Mouse (Mus musculus) cerebellum, postnatal 10 days (tissue): ENCODE measurements around the gene Mapk10.

Source experiments
- DNase-seq, 2 experiments: peaks; one replicate each; pipeline ENCODE4 v3.0.0; 2021; ENCODE audit warnings: mixed read lengths in 2 of 2

The Mapk10 gene

GRCm38 (mm10) chr5:103037752-103038151, 173.4 kb downstream of the Mapk10 start:
- no peak for DNase-seq

GRCm38 (mm10) chr5:103028940-103029621, 182.1 kb downstream of the Mapk10 start:
- peak; percentile 90 to 93 for DNase-seq

- DNase-seq, result no peak
Measured at GRCm38 (mm10) chr5:103022504-103023172, 188.5 kb downstream of the Mapk10 start.

- DNase-seq, result peak; percentile 73 to 78
Measured at GRCm38 (mm10) chr5:103021479-103021878, 189.7 kb downstream of the Mapk10 start.

GRCm38 (mm10) chr5:103020954-103021353, 190.2 kb downstream of the Mapk10 start:
- DNase-seq, result no peak

GRCm38 (mm10) chr5:103020127-103020526, 191.0 kb downstream of the Mapk10 start:
- DNase-seq, result no peak

- no peak for DNase-seq
Measured at GRCm38 (mm10) chr5:103017637-103018036, 193.5 kb downstream of the Mapk10 start.

- no peak for DNase-seq
Measured at GRCm38 (mm10) chr5:103014309-103014708, 196.8 kb downstream of the Mapk10 start.

GRCm38 (mm10) chr5:103008894-103009293, 202.2 kb downstream of the Mapk10 start:
- DNase-seq, result peak; percentile 92 to 95

- no peak for DNase-seq
Measured at GRCm38 (mm10) chr5:103002116-103002515, 209.0 kb downstream of the Mapk10 start.

GRCm38 (mm10) chr5:103000572-103000971, 210.6 kb downstream of the Mapk10 start:
- DNase-seq, result peak; percentile 84 to 86

GRCm38 (mm10) chr5:102998524-102998923, 212.6 kb downstream of the Mapk10 start:
- DNase-seq, result no peak

GRCm38 (mm10) chr5:102997907-102998306, 213.2 kb downstream of the Mapk10 start:
- DNase-seq, result no peak

GRCm38 (mm10) chr5:102996331-102996730, 214.8 kb downstream of the Mapk10 start:
- DNase-seq, result no peak

GRCm38 (mm10) chr5:102995928-102996327, 215.2 kb downstream of the Mapk10 start:
- peak; percentile 65 to 69 for DNase-seq

GRCm38 (mm10) chr5:102993951-102994350, 217.2 kb downstream of the Mapk10 start:
- peak in 1 of 2 experiments; percentile 28 for DNase-seq

GRCm38 (mm10) chr5:102991691-102992090, 219.4 kb downstream of the Mapk10 start:
- DNase-seq, result no peak

- no peak for DNase-seq
Measured at GRCm38 (mm10) chr5:102978382-102978781, 232.8 kb downstream of the Mapk10 start.

- DNase-seq, result no peak
Measured at GRCm38 (mm10) chr5:102977138-102977537, 234.0 kb downstream of the Mapk10 start.

- no peak for DNase-seq
Measured at GRCm38 (mm10) chr5:102976540-102976939, 234.6 kb downstream of the Mapk10 start.

GRCm38 (mm10) chr5:102974400-102974799, 236.7 kb downstream of the Mapk10 start:
- DNase-seq, result no peak

- no peak for DNase-seq
Measured at GRCm38 (mm10) chr5:102964396-102964795, 246.7 kb downstream of the Mapk10 start.

- DNase-seq, result no peak
Measured at GRCm38 (mm10) chr5:102953414-102953813, 257.7 kb downstream of the Mapk10 start.

- no peak for DNase-seq
Measured at GRCm38 (mm10) chr5:102952918-102953317, 258.2 kb downstream of the Mapk10 start.
